Mouse (Mus musculus) heart, adult 8-10 months (tissue): ENCODE measurements around the gene Hoxb3. TPM values are rescaled to one million over a fixed set of nuclear protein-coding genes. Genes with fewer than 3 reads are reported as not detected.
A peak's percentile ranks its signal among the peaks of the same experiment; 100 is the strongest.

Experiments used
- DNase-seq: peaks from one replicate; pipeline ENCODE4 v3.0.0; 2022; ENCODE audit warnings: low spot score
- total RNA-seq, 4 experiments: library from RNA; stranded (reverse); gene quantifications; 2 replicates each; pipeline ENCODE4 v1.2.4; 2022

Hoxb3 gene
- total RNA-seq, 4 experiments from 2014 or later = 0.25 to 0.37 (median 0.30) TPM

GRCm38 (mm10) chr11:96302381-96303150, 20.6 kb upstream of the Hoxb3 start:
- no peak for DNase-seq

- no peak for DNase-seq
These were observed 19.7 kb upstream of the Hoxb3 start, which contains the start of gene Hoxb5 for GRCm38 (mm10) chr11:96303151-96304099. TSS of gene Hoxb5 (plus strand) at chr11:96303336.

GRCm38 (mm10) chr11:96304381-96305195, 18.5 kb upstream of the Hoxb3 start:
- no peak for DNase-seq

GRCm38 (mm10) chr11:96305505-96306182, 17.5 kb upstream of the Hoxb3 start:
- no peak for DNase-seq

GRCm38 (mm10) chr11:96306183-96306907, 16.8 kb upstream of the Hoxb3 start:
- no peak for DNase-seq

- no peak for DNase-seq
These were observed 16.2 kb upstream of the Hoxb3 start for GRCm38 (mm10) chr11:96306908-96307269.

GRCm38 (mm10) chr11:96308763-96309162, 14.4 kb upstream of the Hoxb3 start:
- no peak for DNase-seq

- no peak for DNase-seq
These were observed 13.8 kb upstream of the Hoxb3 start for GRCm38 (mm10) chr11:96309288-96309687.

- no peak for DNase-seq
These were observed 12.8 kb upstream of the Hoxb3 start for GRCm38 (mm10) chr11:96310183-96310938.

- no peak for DNase-seq
These were observed 12.0 kb upstream of the Hoxb3 start for GRCm38 (mm10) chr11:96311097-96311496.

GRCm38 (mm10) chr11:96311520-96312417, 11.4 kb upstream of the Hoxb3 start:
- DNase-seq = peak; percentile 50

GRCm38 (mm10) chr11:96313134-96313533, 10.0 kb upstream of the Hoxb3 start:
- no peak for DNase-seq

- DNase-seq = no peak
These were observed 9.2 kb upstream of the Hoxb3 start for GRCm38 (mm10) chr11:96313806-96314428.

- no peak for DNase-seq
These were observed 8.3 kb upstream of the Hoxb3 start for GRCm38 (mm10) chr11:96314671-96315343.

GRCm38 (mm10) chr11:96315344-96315681, 7.8 kb upstream of the Hoxb3 start:
- no peak for DNase-seq

- DNase-seq = no peak
These were observed 6.2 kb upstream of the Hoxb3 start for GRCm38 (mm10) chr11:96316696-96317607.
